Mouse (Mus musculus): ENCODE results near the gene Nhsl1.

GRCm38 (mm10) chr10:18522556-18522955 is 203.8 kb downstream of the Nhsl1 start:
- TF ChIP-seq GATA1 (IDR thresholded peaks at IDR 0.05; ENCODE audit: borderline replicate concordance, low read length) (no peak), FLI1 (IDR thresholded peaks at IDR 0.05; ENCODE audit: low read length) (no peak)

Data from megakaryocyte, embryonic 14.5 days (primary cell).